Mouse (Mus musculus): ENCODE results near the gene Eif4g2. TPM values are rescaled to one million over a fixed set of nuclear protein-coding genes. Genes with fewer than 3 reads are reported as not detected.

The Eif4g2 gene
- total RNA-seq, 1 experiment, result 627 TPM

GRCm38 (mm10) chr7:111109161-111109560 lies 26.3 kb upstream of the Eif4g2 start:
- no peak for DNase-seq (ENCODE audit: low read depth, low spot score)
- no peak overlapping the region for H3K27ac ChIP-seq (ENCODE audit: insufficient read depth, low read depth, low read length, poor library complexity, severe bottlenecking)
- in situ Hi-C loops (cut with MboI; ENCODE audit: low sequenced_read_pairs in 2 of 2, unreplicated experiment in 2 of 2), result no loop called here
- peaks cover under 1% of the 10 kb centered on the region; the same call in 1 of the 2 replicates for H3K36me3 ChIP-seq (ENCODE audit: control insufficient read depth, insufficient read depth, low read length, poor library complexity, severe bottlenecking)
- no peaks in the 10 kb centered on the region for H3K9me3 ChIP-seq (ENCODE audit: control insufficient read depth, insufficient read depth, low read depth, low read length)
- H3K4me1 ChIP-seq (ENCODE audit: control insufficient read depth in 2 of 2, insufficient read depth in 2 of 2, low read length in 2 of 2, poor library complexity in 1 of 2), result no peaks in the 10 kb centered on the region
- H3K9ac ChIP-seq (ENCODE audit: insufficient read depth, low read depth, low read length, poor library complexity, severe bottlenecking), result no peak overlapping the region
- H3K4me3 ChIP-seq (ENCODE audit: insufficient read depth in 1 of 2, low read depth in 1 of 2, low read length in 2 of 2, poor library complexity in 1 of 2, severe bottlenecking in 1 of 2), result no peak overlapping the region
- TF ChIP-seq CHD2 (IDR thresholded peaks at IDR 0.05; ENCODE audit: low read depth, low read length), result no peak
- no peak for TF ChIP-seq ZNF384 (IDR thresholded peaks at IDR 0.05; ENCODE audit: low read depth, low read length)
- no peak for TF ChIP-seq HCFC1 (IDR thresholded peaks at IDR 0.05; ENCODE audit: borderline replicate concordance, insufficient read depth, low read length)
- TF ChIP-seq MAFK (IDR thresholded peaks at IDR 0.05; ENCODE audit: insufficient read depth, low read depth, low read length), result no peak
- no peak for TF ChIP-seq ZC3H11A (IDR thresholded peaks at IDR 0.05; ENCODE audit: borderline replicate concordance, low read depth, low read length)

DNA sequence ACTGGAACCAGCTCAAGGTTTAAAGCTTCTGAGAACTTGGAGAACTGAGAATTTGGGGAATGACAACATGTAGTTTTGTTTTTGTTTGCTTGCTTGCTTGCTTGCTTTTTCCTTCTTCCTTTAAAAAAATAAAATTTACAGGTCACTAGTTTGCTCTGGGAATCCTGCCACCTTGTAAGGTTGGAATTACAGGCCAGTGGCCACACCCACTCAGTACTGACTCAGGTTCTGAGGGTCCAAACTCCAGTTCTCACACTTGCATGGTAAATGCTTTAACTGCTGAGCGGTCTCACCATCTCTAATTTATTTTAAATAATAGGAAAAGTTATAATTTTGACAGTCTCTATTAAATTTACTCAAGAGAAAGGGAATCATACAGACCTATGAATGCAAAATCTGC lies 15.4 kb upstream of the Eif4g2 start:
- no peak overlapping the region for H3K9ac ChIP-seq (ENCODE audit: insufficient read depth, low read depth, low read length, poor library complexity, severe bottlenecking)
- no peak for DNase-seq (ENCODE audit: low read depth, low spot score)
- H3K4me3 ChIP-seq (ENCODE audit: insufficient read depth in 1 of 2, low read depth in 1 of 2, low read length in 2 of 2, poor library complexity in 1 of 2, severe bottlenecking in 1 of 2), result no peak overlapping the region
- in situ Hi-C loops (cut with MboI; ENCODE audit: low sequenced_read_pairs in 2 of 2, unreplicated experiment in 2 of 2), result no loop called here
- TF ChIP-seq ZC3H11A (IDR thresholded peaks at IDR 0.05; ENCODE audit: borderline replicate concordance, low read depth, low read length) (no peak), MAFK (IDR thresholded peaks at IDR 0.05; ENCODE audit: insufficient read depth, low read depth, low read length) (no peak), ZNF384 (IDR thresholded peaks at IDR 0.05; ENCODE audit: low read depth, low read length) (no peak), CHD2 (IDR thresholded peaks at IDR 0.05; ENCODE audit: low read depth, low read length) (no peak), HCFC1 (IDR thresholded peaks at IDR 0.05; ENCODE audit: borderline replicate concordance, insufficient read depth, low read length) (no peak)
- H3K36me3 ChIP-seq (ENCODE audit: control insufficient read depth, insufficient read depth, low read length, poor library complexity, severe bottlenecking), result no peaks in the 10 kb centered on the region
- no peaks in the 10 kb centered on the region for H3K9me3 ChIP-seq (ENCODE audit: control insufficient read depth, insufficient read depth, low read depth, low read length)
- H3K4me1 ChIP-seq (ENCODE audit: control insufficient read depth in 2 of 2, insufficient read depth in 2 of 2, low read length in 2 of 2, poor library complexity in 1 of 2), result no peaks in the 10 kb centered on the region
- H3K27ac ChIP-seq (ENCODE audit: insufficient read depth, low read depth, low read length, poor library complexity, severe bottlenecking), result no peak overlapping the region

DNA sequence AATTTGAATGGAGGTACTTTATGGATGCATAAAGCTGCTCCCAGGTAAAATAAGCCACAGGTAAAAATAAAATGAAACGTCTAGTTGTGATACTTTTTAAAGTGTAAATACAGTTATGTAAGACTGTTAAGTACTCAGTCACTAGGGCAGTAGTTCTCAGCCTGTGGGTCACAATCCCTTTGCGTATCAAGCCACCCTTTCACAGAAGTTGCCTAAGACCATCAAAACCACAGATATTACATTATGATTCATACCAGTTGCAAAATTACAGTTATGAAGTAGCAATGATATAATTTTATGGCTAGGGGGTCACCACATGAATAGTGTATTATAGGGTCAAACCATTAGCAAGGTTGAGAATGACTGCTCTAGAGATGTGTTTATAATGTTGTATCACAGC lies 12.3 kb upstream of the Eif4g2 start:
- no peaks in the 10 kb centered on the region for H3K4me1 ChIP-seq (ENCODE audit: control insufficient read depth in 2 of 2, insufficient read depth in 2 of 2, low read length in 2 of 2, poor library complexity in 1 of 2)
- in situ Hi-C loops (cut with MboI; ENCODE audit: low sequenced_read_pairs in 2 of 2, unreplicated experiment in 2 of 2), result no loop called here
- no peak for DNase-seq (ENCODE audit: low read depth, low spot score)
- no peaks in the 10 kb centered on the region for H3K9me3 ChIP-seq (ENCODE audit: control insufficient read depth, insufficient read depth, low read depth, low read length)
- TF ChIP-seq MAFK (IDR thresholded peaks at IDR 0.05; ENCODE audit: insufficient read depth, low read depth, low read length) (no peak), ZC3H11A (IDR thresholded peaks at IDR 0.05; ENCODE audit: borderline replicate concordance, low read depth, low read length) (no peak), CHD2 (IDR thresholded peaks at IDR 0.05; ENCODE audit: low read depth, low read length) (no peak), ZNF384 (IDR thresholded peaks at IDR 0.05; ENCODE audit: low read depth, low read length) (no peak), HCFC1 (IDR thresholded peaks at IDR 0.05; ENCODE audit: borderline replicate concordance, insufficient read depth, low read length) (no peak)
- no peak overlapping the region for H3K4me3 ChIP-seq (ENCODE audit: insufficient read depth in 1 of 2, low read depth in 1 of 2, low read length in 2 of 2, poor library complexity in 1 of 2, severe bottlenecking in 1 of 2)
- no peak overlapping the region for H3K27ac ChIP-seq (ENCODE audit: insufficient read depth, low read depth, low read length, poor library complexity, severe bottlenecking)
- no peak overlapping the region for H3K9ac ChIP-seq (ENCODE audit: insufficient read depth, low read depth, low read length, poor library complexity, severe bottlenecking)
- no peaks in the 10 kb centered on the region for H3K36me3 ChIP-seq (ENCODE audit: control insufficient read depth, insufficient read depth, low read length, poor library complexity, severe bottlenecking)

- Histone ChIP-seq H3K9ac (ENCODE audit: insufficient read depth, low read depth, low read length, poor library complexity, severe bottlenecking) (no peak overlapping the region), H3K36me3 (ENCODE audit: control insufficient read depth, insufficient read depth, low read length, poor library complexity, severe bottlenecking) (peaks cover 13% of the 10 kb centered on the region), H3K27ac (ENCODE audit: insufficient read depth, low read depth, low read length, poor library complexity, severe bottlenecking) (no peak overlapping the region), H3K4me3 (ENCODE audit: insufficient read depth in 1 of 2, low read depth in 1 of 2, low read length in 2 of 2, poor library complexity in 1 of 2, severe bottlenecking in 1 of 2) (no peak overlapping the region), H3K4me1 (ENCODE audit: control insufficient read depth in 2 of 2, insufficient read depth in 2 of 2, low read length in 2 of 2, poor library complexity in 1 of 2) (peaks cover 0 to 6% of the 10 kb centered on the region in 2 experiments; a peak in 1 of 4 replicates), H3K9me3 (ENCODE audit: control insufficient read depth, insufficient read depth, low read depth, low read length) (no peaks in the 10 kb centered on the region)
- no peak for DNase-seq (ENCODE audit: low read depth, low spot score)
- in situ Hi-C loops (cut with MboI; ENCODE audit: low sequenced_read_pairs in 2 of 2, unreplicated experiment in 2 of 2), result no loop called here
- TF ChIP-seq CHD2 (IDR thresholded peaks at IDR 0.05; ENCODE audit: low read depth, low read length) (no peak), MAFK (IDR thresholded peaks at IDR 0.05; ENCODE audit: insufficient read depth, low read depth, low read length) (no peak), HCFC1 (IDR thresholded peaks at IDR 0.05; ENCODE audit: borderline replicate concordance, insufficient read depth, low read length) (no peak), ZNF384 (IDR thresholded peaks at IDR 0.05; ENCODE audit: low read depth, low read length) (no peak), ZC3H11A (IDR thresholded peaks at IDR 0.05; ENCODE audit: borderline replicate concordance, low read depth, low read length) (no peak)
These were observed 2.3 kb upstream of the Eif4g2 start for GRCm38 (mm10) chr7:111085153-111085552.

DNA sequence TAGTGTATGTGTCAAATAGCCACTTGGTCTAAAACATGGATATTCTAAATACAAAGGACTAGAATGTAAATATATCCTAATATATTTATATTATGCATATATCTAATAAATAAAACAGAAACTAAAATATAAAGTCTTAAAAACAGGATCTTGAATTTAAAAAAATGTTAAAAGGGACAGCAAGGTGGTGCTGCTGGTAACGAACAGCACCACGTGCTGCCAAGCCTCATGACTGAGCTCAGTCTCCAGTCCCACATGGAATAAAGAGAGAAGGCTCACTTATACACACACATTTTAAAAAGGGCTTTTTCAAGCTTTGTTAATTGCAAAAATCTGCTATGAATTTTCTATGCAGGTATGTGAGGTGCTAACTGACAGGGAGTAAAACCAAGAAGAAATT lies 1.6 kb upstream of the Eif4g2 start:
- no peak for TF ChIP-seq ZNF384 (IDR thresholded peaks at IDR 0.05; ENCODE audit: low read depth, low read length)
- TF ChIP-seq ZC3H11A (IDR thresholded peaks at IDR 0.05; ENCODE audit: borderline replicate concordance, low read depth, low read length), result no peak
- TF ChIP-seq MAFK (IDR thresholded peaks at IDR 0.05; ENCODE audit: insufficient read depth, low read depth, low read length), result no peak
- no peak for TF ChIP-seq CHD2 (IDR thresholded peaks at IDR 0.05; ENCODE audit: low read depth, low read length)
- no peak for TF ChIP-seq HCFC1 (IDR thresholded peaks at IDR 0.05; ENCODE audit: borderline replicate concordance, insufficient read depth, low read length)
- H3K4me3 ChIP-seq (ENCODE audit: insufficient read depth in 1 of 2, low read depth in 1 of 2, low read length in 2 of 2, poor library complexity in 1 of 2, severe bottlenecking in 1 of 2), result no peak overlapping the region

More for the DNA sequence above, 1.6 kb upstream of the Eif4g2 start:
- in situ Hi-C loops (cut with MboI; ENCODE audit: low sequenced_read_pairs in 2 of 2, unreplicated experiment in 2 of 2), result no loop called here
- Histone ChIP-seq H3K27ac (ENCODE audit: insufficient read depth, low read depth, low read length, poor library complexity, severe bottlenecking) (no peak overlapping the region), H3K9me3 (ENCODE audit: control insufficient read depth, insufficient read depth, low read depth, low read length) (no peaks in the 10 kb centered on the region), H3K9ac (ENCODE audit: insufficient read depth, low read depth, low read length, poor library complexity, severe bottlenecking) (no peak overlapping the region), H3K36me3 (ENCODE audit: control insufficient read depth, insufficient read depth, low read length, poor library complexity, severe bottlenecking) (peaks cover 20% of the 10 kb centered on the region), H3K4me1 (ENCODE audit: control insufficient read depth in 2 of 2, insufficient read depth in 2 of 2, low read length in 2 of 2, poor library complexity in 1 of 2) (peaks cover 0 to 6% of the 10 kb centered on the region in 2 experiments; a peak in 1 of 4 replicates)
- DNase-seq (ENCODE audit: low read depth, low spot score), result no peak

Measured in ES-E14 (cell line).